Mouse (Mus musculus) spleen, adult 2 months (tissue): ENCODE results near the gene Fam129a. TPM values are rescaled to one million over a fixed set of nuclear protein-coding genes. Genes with fewer than 3 reads are reported as not detected.

Source experiments
- DNase-seq, 2 experiments: peaks; one replicate each; pipeline versions ENCODE4 v3.0.0 to v3.0.0-alpha.2; 2012 to 2021; ENCODE audit warnings: low spot score in 2 of 2, low read depth in 1 of 2
- H3K27ac ChIP-seq: fragments of 200-500 bp; 2 replicates; pipeline ENCODE4 v1.5.1; 2012; ENCODE audit warnings: low read length, inconsistent platforms; ENCODE audit not compliant: insufficient read depth
- H3K27me3 ChIP-seq: fragments of 200-500 bp; 2 replicates; pipeline ENCODE4 v1.6.1; 2012; ENCODE audit warnings: mild to moderate bottlenecking, moderate library complexity, low read length, inconsistent platforms; ENCODE audit not compliant: control insufficient read depth, insufficient read depth
- H3K36me3 ChIP-seq: fragments of 200-500 bp; 2 replicates; pipeline ENCODE4 v1.6.1; 2012; ENCODE audit warnings: mild to moderate bottlenecking, low read length, inconsistent platforms; ENCODE audit not compliant: control insufficient read depth, insufficient read depth
- H3K4me1 ChIP-seq: fragments of 200-500 bp; 2 replicates; pipeline ENCODE4 v1.6.1; 2011; ENCODE audit warnings: inconsistent platforms; ENCODE audit not compliant: control insufficient read depth, insufficient read depth, insufficient read length
- H3K4me3 ChIP-seq: fragments of 200-500 bp; 2 replicates; pipeline ENCODE4 v1.5.1; 2011; ENCODE audit warnings: mild to moderate bottlenecking, inconsistent platforms; ENCODE audit not compliant: insufficient read depth, insufficient read length; ENCODE audit errors: extremely low read depth
- CTCF ChIP-seq: fragments of 200-500 bp; IDR thresholded peaks from 2 replicates; pipeline ENCODE4 v1.5.1; 2011; ENCODE audit warnings: mild to moderate bottlenecking, inconsistent platforms; ENCODE audit not compliant: insufficient read depth, insufficient read length, insufficient replicate concordance; ENCODE audit errors: extremely low read depth
- POLR2A ChIP-seq: fragments of 200-500 bp; IDR thresholded peaks from 2 replicates; pipeline ENCODE4 v1.6.1; 2011; ENCODE audit warnings: low read depth, low read length, inconsistent platforms
- WGBS: fragments of 180-500 bp; shearing (Covaris S2); methylation state at CpG from one replicate; pipeline ENCODE4 v1.1.7; 2018; 5-methylcytosine and 5-hydroxymethylcytosine counted together
- polyA plus RNA-seq: library from polyadenylated mRNA; depleted of rRNA; stranded (reverse); fragments of >200 nt; gene quantifications from 2 replicates; pipeline ENCODE4 v1.2.3, GENCODE M21; 2012

Gene Fam129a
- polyA plus RNA-seq, 1 experiment = 6.0 TPM

DNA sequence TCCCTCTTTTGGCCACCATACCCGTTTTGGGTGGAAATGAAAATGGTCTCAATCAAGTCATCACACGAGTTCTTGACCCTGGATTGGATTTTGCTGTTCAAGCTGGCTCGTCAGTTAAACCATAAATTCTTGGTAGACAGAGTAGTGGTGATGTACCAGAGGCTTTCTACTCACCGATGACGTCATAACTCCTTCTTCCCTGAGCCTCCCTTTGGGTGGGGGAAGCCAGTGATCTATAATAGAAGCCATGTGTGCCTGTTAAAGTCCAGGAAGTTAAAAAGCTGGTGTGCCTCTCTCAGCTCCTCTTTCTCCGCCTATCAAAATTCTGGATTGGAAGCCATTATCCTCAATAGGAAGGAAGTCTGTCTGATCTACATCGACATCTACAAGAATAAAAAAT lies 21.2 kb upstream of the Fam129a start:
- DNase-seq = no peak
- Histone ChIP-seq H3K27ac (no peak overlapping the region), H3K36me3 (no peaks in the 10 kb centered on the region), H3K4me1 (peaks cover 5% of the 10 kb centered on the region; the same call in 1 of the 2 replicates), H3K4me3 (no peak overlapping the region), H3K27me3 (no peaks in the 10 kb centered on the region)
- TF ChIP-seq CTCF (no peak), POLR2A (no peak)
- WGBS = 78% methylated on average over 7 of the region's 7 CpGs

DNA sequence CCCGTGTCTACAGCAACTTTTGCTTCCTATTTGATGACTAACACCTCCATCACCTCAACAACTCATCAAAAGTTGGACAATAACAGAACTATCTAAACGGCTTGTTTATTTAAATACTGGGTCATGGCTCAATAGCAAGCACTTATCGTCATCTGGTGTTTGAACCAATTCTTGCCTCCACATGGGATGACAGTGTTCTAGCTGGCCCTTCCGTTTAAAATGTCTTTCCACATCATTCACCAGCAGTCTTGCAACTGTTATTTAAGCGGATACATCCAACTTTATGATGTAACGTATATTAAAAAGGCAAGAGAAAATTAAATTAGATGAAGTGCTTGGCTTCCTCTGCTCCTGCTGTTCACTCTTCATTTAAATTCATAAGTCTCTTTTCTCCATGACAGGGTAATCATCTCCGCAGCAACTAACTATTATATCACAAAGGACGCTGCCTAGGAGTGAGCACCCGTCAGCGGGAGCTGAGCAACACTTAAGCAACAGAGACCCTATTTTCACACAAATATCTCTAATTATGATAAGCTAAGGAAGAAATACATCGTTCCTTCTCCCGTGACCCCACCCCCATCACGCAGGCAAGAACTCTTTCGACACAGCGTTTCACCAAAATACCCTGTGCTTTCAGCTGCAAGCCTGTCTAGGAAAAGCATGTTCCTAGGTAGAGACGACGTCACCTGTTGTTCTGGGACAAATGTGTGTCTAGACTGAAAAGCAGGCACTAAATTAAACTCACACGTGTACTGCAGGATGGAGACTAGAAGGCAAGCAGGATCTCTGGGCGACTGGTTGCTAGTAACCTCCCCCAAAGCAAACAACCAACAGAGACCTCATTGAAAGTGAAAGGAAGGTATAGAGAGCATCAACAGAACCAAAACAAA lies 20.2 kb upstream of the Fam129a start:
- Histone ChIP-seq H3K27ac (no peak overlapping the region), H3K36me3 (no peaks in the 10 kb centered on the region), H3K4me1 (peaks cover 5% of the 10 kb centered on the region; the same call in 1 of the 2 replicates), H3K27me3 (no peaks in the 10 kb centered on the region), H3K4me3 (no peak overlapping the region)
- no peak for TF ChIP-seq POLR2A
- no peak for TF ChIP-seq CTCF
- WGBS = 75% methylated on average over 19 of the region's 19 CpGs
- DNase-seq = no peak

GRCm38 (mm10) chr1:151560536-151560935 lies 10.4 kb upstream of the Fam129a start:
- Histone ChIP-seq H3K4me1 (no peaks in the 10 kb centered on the region), H3K27me3 (no peaks in the 10 kb centered on the region), H3K36me3 (no peaks in the 10 kb centered on the region), H3K27ac (no peak overlapping the region), H3K4me3 (no peak overlapping the region)
- TF ChIP-seq CTCF = no peak
- TF ChIP-seq POLR2A = no peak
- WGBS = 84% methylated on average over 11 of the region's 11 CpGs
- DNase-seq = no peak

DNA sequence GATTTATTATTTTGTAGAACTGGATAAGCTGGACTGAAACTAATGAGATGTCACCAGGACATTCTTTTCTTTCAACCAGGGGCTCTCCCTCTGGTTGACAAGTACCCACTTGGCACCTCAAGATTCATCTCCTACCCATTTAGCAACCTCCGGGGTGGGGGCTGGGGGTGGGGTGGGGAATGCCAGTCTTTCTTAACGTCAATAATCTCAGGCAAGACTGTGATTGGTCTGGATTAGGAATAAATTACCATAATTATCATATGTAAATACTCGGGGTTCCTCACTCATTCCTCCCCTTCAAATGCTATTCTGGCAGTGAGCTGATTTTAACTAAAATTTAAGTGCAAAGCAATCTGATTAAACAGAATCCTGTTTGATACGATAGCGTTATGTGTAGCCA lies 7.6 kb upstream of the Fam129a start:
- H3K27me3 ChIP-seq = no peaks in the 10 kb centered on the region
- TF ChIP-seq CTCF = no peak
- TF ChIP-seq POLR2A = no peak
- no peak overlapping the region for H3K4me3 ChIP-seq
- no peaks in the 10 kb centered on the region for H3K36me3 ChIP-seq
- H3K4me1 ChIP-seq = no peaks in the 10 kb centered on the region
- no peak overlapping the region for H3K27ac ChIP-seq
- DNase-seq = no peak
- WGBS = 81% methylated on average over 5 of the region's 5 CpGs

DNA sequence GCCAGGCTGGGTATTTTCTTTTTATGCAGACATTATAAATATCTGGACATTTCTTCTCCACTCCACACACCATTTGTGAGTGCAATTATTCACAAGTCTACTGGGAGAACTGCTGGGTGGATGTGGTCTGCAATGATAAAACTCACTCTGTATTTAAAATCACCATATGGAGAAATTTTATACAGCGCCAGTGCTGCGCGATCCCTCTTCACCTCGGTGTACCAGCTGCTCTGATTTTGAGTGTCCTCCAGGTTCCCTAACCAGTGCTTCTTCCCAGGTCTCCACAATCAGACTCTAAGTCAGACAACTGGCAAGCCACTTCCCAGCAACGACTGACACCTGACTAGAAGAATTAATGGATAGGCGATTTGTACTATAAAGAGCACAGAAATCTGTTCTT lies 7.1 kb upstream of the Fam129a start:
- no peak for TF ChIP-seq POLR2A
- TF ChIP-seq CTCF = no peak
- Histone ChIP-seq H3K4me3 (no peak overlapping the region), H3K27ac (no peak overlapping the region), H3K4me1 (no peaks in the 10 kb centered on the region), H3K27me3 (no peaks in the 10 kb centered on the region), H3K36me3 (no peaks in the 10 kb centered on the region)
- no peak for DNase-seq
- WGBS = 57% methylated on average over 6 of the region's 6 CpGs

GRCm38 (mm10) chr1:151564377-151564776 lies 6.6 kb upstream of the Fam129a start:
- Histone ChIP-seq H3K36me3 (no peaks in the 10 kb centered on the region), H3K27me3 (no peaks in the 10 kb centered on the region), H3K4me3 (no peak overlapping the region), H3K4me1 (no peaks in the 10 kb centered on the region), H3K27ac (no peak overlapping the region)
- peak; percentile 14 to 73 for DNase-seq
- 16% methylated on average over 12 of the region's 12 CpGs for WGBS
- peak; percentile 93 for TF ChIP-seq CTCF
- no peak for TF ChIP-seq POLR2A

- 75% methylated on average over 7 of the region's 7 CpGs for WGBS
- H3K4me3 ChIP-seq = no peak overlapping the region
- peaks cover 3% of the 10 kb centered on the region for H3K4me1 ChIP-seq
- H3K27ac ChIP-seq = no peak overlapping the region
- no peaks in the 10 kb centered on the region for H3K36me3 ChIP-seq
- H3K27me3 ChIP-seq = peaks cover 2% of the 10 kb centered on the region; the same call in 1 of the 2 replicates
- DNase-seq = no peak
- TF ChIP-seq POLR2A (no peak), CTCF (no peak)
Measured at GRCm38 (mm10) chr1:151568682-151569081, 2.3 kb upstream of the Fam129a start.
